Mouse (Mus musculus) neutrophil, adult 5-6 weeks (primary cell): Measurements from ENCODE around the gene Dus4l. TPM values are rescaled to one million over a fixed set of nuclear protein-coding genes. Genes with fewer than 3 reads are reported as not detected.
"Not testable (repeated sequence)": the region's sequence is repeated elsewhere in the genome, so short reads cannot be mapped to it uniquely, and the experiment has no call there.

Source experiments
- ATAC-seq: fragments of 151-379, 151-347 bp; 2 replicates; pipeline ENCODE4 v1.8.0; 2017; ENCODE audit warnings: mild to moderate bottlenecking, moderate TSS enrichment; ENCODE audit not compliant: insufficient number of reproducible peaks, poor library complexity, low FRiP score, severe bottlenecking; ENCODE audit errors: extremely low read depth
- total RNA-seq: library from RNA; stranded (forward); fragments of 200-1000 nt; gene quantifications from 2 replicates; pipeline ENCODE4 v1.2.3, GENCODE M21; 2017

Dus4l gene
- 5.9 and 7.6 TPM in 2 replicates for total RNA-seq

GRCm38 (mm10) chr12:31654197-31654964 is at the start of gene Dus4l, which contains the start of gene Cog5:
Gene Dus4l, minus strand, starts transcription at chr12:31654826.
Gene Cog5, plus strand, starts transcription at chr12:31654869.
- peak; percentile 98 for ATAC-seq

- ATAC-seq = no peak
Observed at GRCm38 (mm10) chr12:31703904-31704303, 49.3 kb upstream of the Dus4l start.

- ATAC-seq = no peak
Observed at GRCm38 (mm10) chr12:31701411-31701810, 46.8 kb upstream of the Dus4l start.

DNA sequence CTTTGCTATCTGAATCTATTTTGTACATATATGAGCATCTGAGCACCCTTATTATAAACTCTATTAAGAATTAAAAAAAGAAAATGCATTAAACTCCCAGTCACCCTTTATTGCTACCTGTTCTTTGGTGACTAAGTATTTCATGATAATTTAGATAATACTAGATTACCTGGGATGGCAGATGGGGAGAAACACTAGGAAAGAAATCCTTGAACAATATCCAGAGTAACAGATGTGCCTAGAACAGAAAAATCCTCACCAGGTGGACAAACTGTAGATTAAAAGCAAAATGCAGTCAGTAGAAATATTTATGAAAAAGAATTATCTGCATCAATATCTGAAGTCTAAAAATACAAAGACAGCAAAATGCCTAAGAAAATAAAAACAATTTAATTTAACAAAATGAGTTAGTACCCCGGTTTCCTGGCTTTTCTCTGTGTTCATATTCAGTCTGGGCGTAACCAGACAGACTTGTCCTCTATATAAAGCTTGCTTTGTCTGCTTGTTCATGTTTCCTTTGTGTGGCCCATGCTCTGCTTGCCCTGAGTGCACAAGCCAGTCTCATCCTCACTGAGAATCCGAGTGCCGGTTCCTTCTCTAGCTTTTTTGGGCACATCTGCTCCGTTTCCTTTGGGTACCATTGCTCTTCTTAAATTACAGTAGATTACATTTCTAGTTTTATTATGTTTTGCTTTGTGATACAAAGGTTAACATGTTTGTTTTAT is 46.2 kb upstream of the Dus4l start:
- no peak for ATAC-seq

- ATAC-seq = no peak
Observed at GRCm38 (mm10) chr12:31693278-31693677, 38.7 kb upstream of the Dus4l start.

GRCm38 (mm10) chr12:31686679-31687078 is 32.1 kb upstream of the Dus4l start:
- no peak for ATAC-seq

DNA sequence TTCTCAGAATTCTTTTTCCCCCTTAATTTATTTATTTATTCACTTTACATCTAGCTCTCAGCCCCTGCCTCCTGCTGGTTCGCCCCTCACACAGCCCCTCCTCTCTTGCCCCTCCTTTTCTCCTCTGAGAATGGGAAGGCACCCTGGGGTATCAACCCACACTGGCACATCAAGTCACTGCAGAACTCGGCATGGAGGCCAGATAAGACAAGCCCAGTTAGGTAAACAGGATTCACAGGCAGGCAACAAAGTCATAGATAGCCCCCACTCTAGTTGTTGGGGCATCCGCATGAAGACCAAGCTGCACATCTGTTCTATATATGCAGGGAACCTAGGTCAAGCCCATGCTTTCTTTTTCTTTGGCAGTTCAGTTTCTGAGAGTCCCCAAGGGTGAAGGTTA is 12.6 kb upstream of the Dus4l start:
- ATAC-seq = no peak

DNA sequence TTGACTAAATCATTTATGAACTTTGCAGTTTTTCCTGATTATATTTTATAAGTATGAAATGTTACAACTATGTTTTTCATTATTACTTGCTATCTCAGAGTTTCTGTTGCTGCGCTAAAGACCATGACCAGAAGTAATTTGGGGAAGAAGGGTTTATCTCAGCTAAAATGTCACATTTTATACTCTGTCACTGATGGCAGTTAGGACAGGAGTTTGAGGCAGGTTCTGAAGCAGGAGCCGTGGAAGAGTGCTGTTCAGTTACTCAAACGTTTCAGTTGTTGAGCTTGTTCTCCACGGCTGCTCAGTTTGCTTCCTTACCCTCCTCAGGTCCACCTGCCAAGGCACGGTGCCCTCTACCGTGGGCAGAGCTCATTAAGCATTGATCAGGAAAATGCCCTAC is 11.4 kb upstream of the Dus4l start:
- ATAC-seq = no peak

GRCm38 (mm10) chr12:31656841-31657240 is 2.2 kb upstream of the Dus4l start:
- no peak for ATAC-seq

DNA sequence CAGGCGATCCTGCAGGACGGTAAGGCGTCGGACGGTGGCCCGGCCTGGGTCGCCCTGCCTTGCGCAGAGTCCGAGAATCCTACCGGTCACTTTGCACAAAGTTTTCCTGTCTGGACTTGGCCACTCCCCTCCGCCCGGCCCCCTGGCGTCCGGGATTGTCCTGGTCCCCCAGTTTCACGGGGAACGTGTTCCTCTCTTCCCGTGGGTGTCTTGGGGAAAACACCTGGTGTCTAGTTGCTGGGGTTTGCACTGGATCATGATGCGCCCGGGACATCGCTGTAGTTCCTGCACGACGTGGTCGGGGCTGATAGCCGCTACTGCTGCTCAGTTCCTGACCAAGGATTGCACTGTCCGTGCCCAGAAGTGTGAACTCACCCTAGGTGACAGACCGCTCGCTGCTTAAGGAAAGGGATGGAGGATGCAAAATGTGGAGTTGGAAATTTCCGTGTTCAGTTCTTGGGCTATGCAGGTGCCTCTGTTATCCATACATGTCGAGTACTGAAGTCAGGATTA is 395 bp upstream of the Dus4l start:
- ATAC-seq = peak; percentile 7; the same call in 1 of the 2 replicates

GRCm38 (mm10) chr12:31653611-31654010 is 1.0 kb downstream of the Dus4l start:
- ATAC-seq = no peak

- ATAC-seq = no peak
Observed at GRCm38 (mm10) chr12:31635240-31635607, 19.4 kb downstream of the Dus4l start.

DNA sequence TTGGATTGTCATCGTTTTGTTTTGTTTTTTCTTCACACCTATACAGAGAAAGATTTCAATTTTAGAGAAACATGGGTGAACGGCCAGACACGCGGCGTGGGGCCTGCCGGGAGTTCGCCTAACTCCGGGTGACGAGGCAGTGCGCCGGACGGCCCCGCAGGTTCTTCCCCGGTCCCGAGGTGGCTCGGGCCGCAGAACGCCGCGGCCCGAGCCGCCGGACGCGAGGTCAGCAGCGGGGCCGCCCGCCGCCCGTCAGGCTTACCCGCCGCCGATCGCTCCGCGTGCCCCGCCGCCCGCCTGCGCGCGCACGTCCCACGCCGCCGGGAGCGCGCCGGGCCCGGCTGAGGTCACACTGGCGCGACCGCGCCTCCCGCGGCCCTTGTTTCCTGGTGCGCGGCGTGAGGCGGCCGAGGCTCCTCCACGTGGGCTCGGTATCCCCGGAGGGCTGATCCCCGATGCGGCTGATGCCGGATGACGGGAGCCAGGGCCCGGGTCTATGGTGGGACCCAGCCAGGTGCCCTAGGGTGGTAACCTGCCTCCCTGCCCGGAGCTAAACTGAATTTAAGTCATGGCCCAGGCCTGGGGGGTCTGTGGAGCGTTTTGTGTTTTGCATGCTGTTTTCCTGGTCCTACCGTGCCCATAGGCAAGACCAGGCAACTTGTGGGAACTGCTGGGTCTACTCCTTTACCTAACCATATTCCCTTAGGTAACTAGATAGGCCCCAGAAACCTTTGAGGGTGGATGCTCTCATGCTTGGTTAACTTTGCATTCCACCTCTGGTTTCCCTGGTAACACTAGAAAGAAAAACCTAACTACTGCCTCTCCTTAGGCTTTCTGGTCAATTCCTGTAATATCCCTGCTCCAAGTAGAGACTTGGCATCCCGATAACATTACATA is 20.0 kb downstream of the Dus4l start, which contains the start of gene Bcap29:
Gene Bcap29 (minus strand): TSS at position 316 of the 897 bp plus-strand sequence.
- peak; percentile 77 for ATAC-seq

GRCm38 (mm10) chr12:31633970-31634342 is 20.7 kb downstream of the Dus4l start:
- peak; percentile 38; the same call in 1 of the 2 replicates for ATAC-seq

DNA sequence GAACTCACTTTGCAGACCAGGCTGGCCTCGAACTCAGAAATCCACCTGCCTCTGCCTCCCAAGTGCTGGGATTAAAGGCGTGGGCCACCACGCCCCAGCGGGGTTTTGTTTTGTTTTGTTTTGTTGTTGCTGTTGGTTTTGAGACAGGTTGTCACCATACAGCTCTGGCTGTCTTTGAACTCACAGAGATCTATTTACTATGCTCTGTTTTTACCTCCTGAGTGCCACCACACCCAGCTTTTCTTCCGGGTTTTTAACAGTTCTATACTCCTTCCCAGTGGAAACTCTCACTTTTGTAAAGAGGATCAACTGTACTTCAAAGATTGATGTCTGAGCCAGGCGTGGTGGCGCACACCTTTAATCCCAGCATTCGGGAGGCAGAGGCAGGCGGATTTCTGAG is 26.2 kb downstream of the Dus4l start:
- not testable (repeated sequence) for ATAC-seq

DNA sequence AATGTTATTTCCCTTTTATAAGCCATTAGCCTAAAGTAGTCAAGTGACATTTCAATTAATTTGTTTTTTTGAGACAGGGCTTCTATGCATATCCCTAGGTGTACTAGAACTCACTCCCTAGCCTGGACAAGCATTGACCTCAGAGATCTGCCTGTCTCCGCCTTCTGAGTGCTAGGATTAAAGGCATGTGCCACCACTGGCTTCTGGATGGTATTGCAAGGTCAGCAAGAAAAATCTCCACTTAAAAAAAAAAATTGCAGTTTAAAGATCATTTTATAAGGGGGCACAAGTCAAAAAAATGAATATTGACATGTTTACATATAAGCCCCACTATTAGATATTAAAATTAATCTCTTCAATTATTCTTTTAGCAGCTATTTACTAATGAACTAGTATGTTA is 29.6 kb downstream of the Dus4l start:
- ATAC-seq = no peak

- ATAC-seq = no peak
Observed at GRCm38 (mm10) chr12:31620106-31620505, 34.5 kb downstream of the Dus4l start.

GRCm38 (mm10) chr12:31613353-31613752 is 41.3 kb downstream of the Dus4l start:
- ATAC-seq = no peak

GRCm38 (mm10) chr12:31608138-31608537 is 46.5 kb downstream of the Dus4l start:
- no peak for ATAC-seq
